Mouse (Mus musculus): ENCODE measurements at regions not wholly inside any gene's neighbourhood (a gene's known extent, or its start where the extent isn't known, plus 50 kb on each side); places are given as distances from the start of the nearest gene placed in this dataset.

- 71% methylated on average over 3 of the region's 3 CpGs for WGBS
- Histone ChIP-seq H3K27me3 (replicated peaks; ENCODE audit: control insufficient read depth, insufficient read depth, low read length) (no peaks in the 10 kb centered on the region), H3K9me3 (ENCODE audit: control insufficient read depth, low read length) (no peaks in the 10 kb centered on the region), H3K4me3 (ENCODE audit: low read length) (no peak overlapping the region), H3K4me2 (ENCODE audit: low read depth, low read length) (no peak overlapping the region), H3K36me3 (ENCODE audit: control insufficient read depth, insufficient read depth, low read length) (no peaks in the 10 kb centered on the region), H3K9ac (ENCODE audit: low read depth, low read length) (no peak overlapping the region), H3K4me1 (ENCODE audit: control insufficient read depth, insufficient read depth, low read length) (no peaks in the 10 kb centered on the region), H3K27ac (ENCODE audit: low read length) (no peak overlapping the region)
- no peak for ATAC-seq
These were observed 260.0 kb upstream of the Cntnap4 start for GRCm38 (mm10) chr8:112309816-112310215.

DNA sequence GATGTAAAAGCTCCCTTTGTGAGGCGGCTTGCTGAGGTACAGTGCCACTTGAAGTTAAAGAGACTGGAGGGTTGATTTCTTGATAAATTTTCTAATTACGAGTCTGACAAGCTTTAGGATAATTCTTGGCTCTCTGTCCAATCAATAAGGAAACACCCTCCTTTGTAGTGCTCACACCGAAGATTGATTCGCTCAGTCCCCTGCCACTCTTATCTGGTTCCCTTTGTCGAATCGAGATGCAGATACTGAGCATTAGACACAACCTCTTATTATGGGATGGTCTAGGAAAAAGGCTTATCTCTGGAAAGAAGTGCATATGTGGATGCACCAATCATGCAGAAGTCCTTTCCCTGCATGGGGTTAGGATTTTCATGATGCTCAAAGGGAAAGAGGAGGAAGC, 261.5 kb upstream of the Cntnap4 start:
- H3K36me3 ChIP-seq (ENCODE audit: control insufficient read depth, insufficient read depth, low read length), result no peaks in the 10 kb centered on the region
- no peak overlapping the region for H3K9ac ChIP-seq (ENCODE audit: low read depth, low read length)
- H3K27me3 ChIP-seq (replicated peaks; ENCODE audit: control insufficient read depth, insufficient read depth, low read length), result no peaks in the 10 kb centered on the region
- H3K4me2 ChIP-seq (ENCODE audit: low read depth, low read length), result no peak overlapping the region
- 75% methylated on average over 6 of the region's 6 CpGs for WGBS
- no peaks in the 10 kb centered on the region for H3K4me1 ChIP-seq (ENCODE audit: control insufficient read depth, insufficient read depth, low read length)
- H3K9me3 ChIP-seq (ENCODE audit: control insufficient read depth, low read length), result no peaks in the 10 kb centered on the region
- H3K27ac ChIP-seq (ENCODE audit: low read length), result no peak overlapping the region
- H3K4me3 ChIP-seq (ENCODE audit: low read length), result no peak overlapping the region
- ATAC-seq, result no peak

DNA sequence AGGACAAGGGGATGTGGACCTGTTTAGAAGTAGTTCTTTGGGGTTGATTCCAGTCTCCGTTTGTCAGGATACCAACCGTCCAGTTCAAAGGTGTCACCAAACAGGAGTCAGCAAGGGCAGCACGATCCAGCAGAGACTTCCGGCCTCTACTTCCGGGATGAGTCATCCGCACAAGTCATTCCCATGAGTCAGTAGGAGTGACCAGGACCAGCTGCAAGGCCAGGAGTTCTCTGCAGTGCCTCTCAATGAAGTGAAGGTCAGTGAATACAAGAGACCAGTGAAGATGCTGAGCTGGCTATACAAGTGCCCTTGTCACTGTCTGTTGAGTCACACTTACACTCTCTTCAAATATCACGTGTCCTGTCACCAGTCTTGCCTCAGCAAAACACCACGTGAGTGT, 272.8 kb upstream of the Cntnap4 start:
- 80% methylated on average over 8 of the region's 8 CpGs for WGBS
- no peaks in the 10 kb centered on the region for H3K9me3 ChIP-seq (ENCODE audit: control insufficient read depth, low read length)
- H3K27ac ChIP-seq (ENCODE audit: low read length), result no peak overlapping the region
- no peak overlapping the region for H3K4me2 ChIP-seq (ENCODE audit: low read depth, low read length)
- no peaks in the 10 kb centered on the region for H3K27me3 ChIP-seq (replicated peaks; ENCODE audit: control insufficient read depth, insufficient read depth, low read length)
- H3K4me3 ChIP-seq (ENCODE audit: low read length), result no peak overlapping the region
- no peaks in the 10 kb centered on the region for H3K36me3 ChIP-seq (ENCODE audit: control insufficient read depth, insufficient read depth, low read length)
- H3K9ac ChIP-seq (ENCODE audit: low read depth, low read length), result no peak overlapping the region
- H3K4me1 ChIP-seq (ENCODE audit: control insufficient read depth, insufficient read depth, low read length), result no peaks in the 10 kb centered on the region
- no peak for ATAC-seq

GRCm38 (mm10) chr8:112283316-112283715, 268.5 kb upstream of the Gm6793 start:
- H3K4me3 ChIP-seq (ENCODE audit: low read length), result no peak overlapping the region
- H3K4me1 ChIP-seq (ENCODE audit: control insufficient read depth, insufficient read depth, low read length), result no peaks in the 10 kb centered on the region
- H3K27me3 ChIP-seq (replicated peaks; ENCODE audit: control insufficient read depth, insufficient read depth, low read length), result no peaks in the 10 kb centered on the region
- no peaks in the 10 kb centered on the region for H3K9me3 ChIP-seq (ENCODE audit: control insufficient read depth, low read length)
- no peaks in the 10 kb centered on the region for H3K36me3 ChIP-seq (ENCODE audit: control insufficient read depth, insufficient read depth, low read length)
- no peak overlapping the region for H3K4me2 ChIP-seq (ENCODE audit: low read depth, low read length)
- H3K27ac ChIP-seq (ENCODE audit: low read length), result no peak overlapping the region
- WGBS, result 91% methylated on average over 6 of the region's 6 CpGs
- ATAC-seq, result no peak
- no peak overlapping the region for H3K9ac ChIP-seq (ENCODE audit: low read depth, low read length)

DNA sequence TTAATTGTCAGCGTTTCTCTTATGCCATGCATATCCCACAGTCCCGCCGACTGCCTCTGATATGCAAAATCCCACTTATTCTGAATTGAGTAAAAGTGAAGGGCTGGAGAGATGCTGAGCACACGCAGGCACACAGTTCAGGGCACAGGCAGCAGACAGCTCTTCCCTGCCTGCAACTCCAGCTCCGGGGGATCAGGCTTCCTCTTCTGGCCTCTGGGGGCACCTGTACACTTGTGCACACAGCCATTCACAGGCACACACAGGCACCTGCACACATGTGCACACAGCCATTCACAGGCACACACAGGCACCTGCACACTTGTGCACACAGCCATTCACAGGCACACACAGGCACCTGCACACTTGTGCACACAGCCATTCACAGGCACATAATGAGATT, 254.8 kb upstream of the Gm6793 start:
- ATAC-seq, result no peak

GRCm38 (mm10) chr8:112269214-112269566, 254.4 kb upstream of the Gm6793 start:
- no peak overlapping the region for H3K9ac ChIP-seq (ENCODE audit: low read depth, low read length)
- H3K9me3 ChIP-seq (ENCODE audit: control insufficient read depth, low read length), result no peaks in the 10 kb centered on the region
- no peaks in the 10 kb centered on the region for H3K36me3 ChIP-seq (ENCODE audit: control insufficient read depth, insufficient read depth, low read length)
- no peak overlapping the region for H3K4me3 ChIP-seq (ENCODE audit: low read length)
- no peak overlapping the region for H3K4me2 ChIP-seq (ENCODE audit: low read depth, low read length)
- WGBS, result 62% methylated on average over 8 of the region's 8 CpGs
- no peaks in the 10 kb centered on the region for H3K27me3 ChIP-seq (replicated peaks; ENCODE audit: control insufficient read depth, insufficient read depth, low read length)
- H3K4me1 ChIP-seq (ENCODE audit: control insufficient read depth, insufficient read depth, low read length), result no peaks in the 10 kb centered on the region
- H3K27ac ChIP-seq (ENCODE audit: low read length), result no peak overlapping the region
- ATAC-seq, result no peak

More for the DNA sequence above, 254.8 kb upstream of the Gm6793 start:
- 60% methylated on average over 5 of the region's 5 CpGs for WGBS
- H3K27ac ChIP-seq (ENCODE audit: low read length), result no peak overlapping the region
- no peak overlapping the region for H3K9ac ChIP-seq (ENCODE audit: low read depth, low read length)
- H3K4me1 ChIP-seq (ENCODE audit: control insufficient read depth, insufficient read depth, low read length), result no peaks in the 10 kb centered on the region
- H3K9me3 ChIP-seq (ENCODE audit: control insufficient read depth, low read length), result no peaks in the 10 kb centered on the region
- H3K4me3 ChIP-seq (ENCODE audit: low read length), result no peak overlapping the region
- H3K27me3 ChIP-seq (replicated peaks; ENCODE audit: control insufficient read depth, insufficient read depth, low read length), result no peaks in the 10 kb centered on the region
- H3K4me2 ChIP-seq (ENCODE audit: low read depth, low read length), result no peak overlapping the region
- H3K36me3 ChIP-seq (ENCODE audit: control insufficient read depth, insufficient read depth, low read length), result no peaks in the 10 kb centered on the region

GRCm38 (mm10) chr8:112268544-112269213, 253.8 kb upstream of the Gm6793 start:
- ATAC-seq, result no peak
- Histone ChIP-seq H3K4me3 (ENCODE audit: low read length) (no peak overlapping the region), H3K9me3 (ENCODE audit: control insufficient read depth, low read length) (no peaks in the 10 kb centered on the region), H3K27ac (ENCODE audit: low read length) (no peak overlapping the region), H3K36me3 (ENCODE audit: control insufficient read depth, insufficient read depth, low read length) (no peaks in the 10 kb centered on the region), H3K9ac (ENCODE audit: low read depth, low read length) (no peak overlapping the region), H3K4me2 (ENCODE audit: low read depth, low read length) (no peak overlapping the region), H3K4me1 (ENCODE audit: control insufficient read depth, insufficient read depth, low read length) (no peaks in the 10 kb centered on the region), H3K27me3 (replicated peaks; ENCODE audit: control insufficient read depth, insufficient read depth, low read length) (no peaks in the 10 kb centered on the region)
- 75% methylated on average over 9 of the region's 9 CpGs for WGBS

GRCm38 (mm10) chr8:112257922-112258475, 243.2 kb upstream of the Gm6793 start:
- no peaks in the 10 kb centered on the region for H3K9me3 ChIP-seq (ENCODE audit: control insufficient read depth, low read length)
- H3K36me3 ChIP-seq (ENCODE audit: control insufficient read depth, insufficient read depth, low read length), result no peaks in the 10 kb centered on the region
- no peak overlapping the region for H3K4me2 ChIP-seq (ENCODE audit: low read depth, low read length)
- no peak overlapping the region for H3K4me3 ChIP-seq (ENCODE audit: low read length)
- no peaks in the 10 kb centered on the region for H3K4me1 ChIP-seq (ENCODE audit: control insufficient read depth, insufficient read depth, low read length)
- ATAC-seq, result no peak
- no peaks in the 10 kb centered on the region for H3K27me3 ChIP-seq (replicated peaks; ENCODE audit: control insufficient read depth, insufficient read depth, low read length)
- H3K27ac ChIP-seq (ENCODE audit: low read length), result no peak overlapping the region
- no peak overlapping the region for H3K9ac ChIP-seq (ENCODE audit: low read depth, low read length)
- WGBS, result 37% methylated on average over 12 of the region's 13 CpGs

GRCm38 (mm10) chr8:112257311-112257894, 242.6 kb upstream of the Gm6793 start:
- no peak overlapping the region for H3K4me3 ChIP-seq (ENCODE audit: low read length)
- H3K4me2 ChIP-seq (ENCODE audit: low read depth, low read length), result no peak overlapping the region
- 19% methylated on average over 18 of the region's 18 CpGs for WGBS
- no peak overlapping the region for H3K27ac ChIP-seq (ENCODE audit: low read length)
- H3K4me1 ChIP-seq (ENCODE audit: control insufficient read depth, insufficient read depth, low read length), result no peaks in the 10 kb centered on the region
- no peaks in the 10 kb centered on the region for H3K27me3 ChIP-seq (replicated peaks; ENCODE audit: control insufficient read depth, insufficient read depth, low read length)
- H3K9ac ChIP-seq (ENCODE audit: low read depth, low read length), result no peak overlapping the region
- no peaks in the 10 kb centered on the region for H3K9me3 ChIP-seq (ENCODE audit: control insufficient read depth, low read length)
- ATAC-seq, result no peak
- H3K36me3 ChIP-seq (ENCODE audit: control insufficient read depth, insufficient read depth, low read length), result no peaks in the 10 kb centered on the region

Data from intestine, embryonic 16.5 days (tissue).